In genomic region chr13:75691625-75692024, GRCm38 (mm10) we compare ENCODE assay signal across 28 mouse cellular contexts.
"Had no signal": no experiment of that assay in that cellular context is flagged by ENCODE, and none has a peak within 500 bp of the region (broad histone marks: within the 10 kb centered on the region; RNA-seq: fewer than 3 reads in every experiment).

No protein-coding gene starts in this region.

- ATAC-seq: forebrain, embryonic 13.5 days; forebrain, embryonic 14.5 days; forebrain, embryonic 15.5 days; forebrain, embryonic 16.5 days; forebrain, postnatal 0 days had no signal

- H3K4me3 ChIP-seq: embryonic facial prominence, embryonic 10.5 days; embryonic facial prominence, embryonic 12.5 days; embryonic facial prominence, embryonic 13.5 days; embryonic facial prominence, embryonic 15.5 days; erythroblast, embryonic 14.5 days; forebrain, embryonic 10.5 days; forebrain, embryonic 12.5 days; forebrain, embryonic 13.5 days; forebrain, embryonic 15.5 days; gastrocnemius, adult 2 months; heart, adult 2 months had no signal

- H3K4me2 ChIP-seq: embryonic facial prominence, embryonic 12.5 days; embryonic facial prominence, embryonic 13.5 days; embryonic facial prominence, embryonic 15.5 days; forebrain, embryonic 12.5 days; forebrain, embryonic 13.5 days; forebrain, embryonic 15.5 days had no signal

- H3K4me1 ChIP-seq: embryonic facial prominence, embryonic 12.5 days; embryonic facial prominence, embryonic 13.5 days; embryonic facial prominence, embryonic 15.5 days; forebrain, embryonic 10.5 days; forebrain, embryonic 12.5 days; forebrain, embryonic 13.5 days; forebrain, embryonic 15.5 days had no signal

- H3K27me3 ChIP-seq: embryonic facial prominence, embryonic 12.5 days; embryonic facial prominence, embryonic 13.5 days; embryonic facial prominence, embryonic 15.5 days; forebrain, embryonic 12.5 days; forebrain, embryonic 13.5 days; forebrain, embryonic 15.5 days had no signal

- H3K27ac ChIP-seq: embryonic facial prominence, embryonic 10.5 days; embryonic facial prominence, embryonic 12.5 days; embryonic facial prominence, embryonic 13.5 days; embryonic facial prominence, embryonic 15.5 days; forebrain, embryonic 10.5 days; forebrain, embryonic 12.5 days; forebrain, embryonic 13.5 days; forebrain, embryonic 15.5 days; gastrocnemius, adult 2 months; heart, adult 2 months had no signal

- DNase-seq: cerebellum, adult 8-10 months; cerebellum, adult 9-10 months; cerebellum, adult 9-11 months; cerebellum, postnatal 10 days; cerebellum, postnatal 14 days; cerebellum, postnatal 25 days; cerebellum, postnatal 36 days; embryo, embryonic 11 days; forebrain, postnatal 0 days; gastrocnemius, adult 2 months; gastrocnemius, postnatal 10 days; gastrocnemius, postnatal 14 days; gastrocnemius, postnatal 25 days; gastrocnemius, postnatal 36 days; heart, adult 11 months; heart, adult 18-20 months; heart, adult 2 months had no signal

- H3K36me3 ChIP-seq: embryonic facial prominence, embryonic 10.5 days; embryonic facial prominence, embryonic 12.5 days; embryonic facial prominence, embryonic 13.5 days; embryonic facial prominence, embryonic 15.5 days; forebrain, embryonic 10.5 days; forebrain, embryonic 12.5 days; forebrain, embryonic 15.5 days had no signal

- H3K9ac ChIP-seq: embryonic facial prominence, embryonic 12.5 days; embryonic facial prominence, embryonic 13.5 days; embryonic facial prominence, embryonic 15.5 days; forebrain, embryonic 12.5 days; forebrain, embryonic 13.5 days; forebrain, embryonic 15.5 days; forebrain, postnatal 0 days had no signal

- H3K9me3 ChIP-seq: embryonic facial prominence, embryonic 10.5 days; embryonic facial prominence, embryonic 12.5 days; embryonic facial prominence, embryonic 13.5 days; embryonic facial prominence, embryonic 15.5 days; forebrain, embryonic 10.5 days; forebrain, embryonic 12.5 days; forebrain, embryonic 13.5 days; forebrain, embryonic 15.5 days had no signal
